Mouse (Mus musculus): ENCODE results near the gene Tgoln1.

Tgoln1 gene

DNA sequence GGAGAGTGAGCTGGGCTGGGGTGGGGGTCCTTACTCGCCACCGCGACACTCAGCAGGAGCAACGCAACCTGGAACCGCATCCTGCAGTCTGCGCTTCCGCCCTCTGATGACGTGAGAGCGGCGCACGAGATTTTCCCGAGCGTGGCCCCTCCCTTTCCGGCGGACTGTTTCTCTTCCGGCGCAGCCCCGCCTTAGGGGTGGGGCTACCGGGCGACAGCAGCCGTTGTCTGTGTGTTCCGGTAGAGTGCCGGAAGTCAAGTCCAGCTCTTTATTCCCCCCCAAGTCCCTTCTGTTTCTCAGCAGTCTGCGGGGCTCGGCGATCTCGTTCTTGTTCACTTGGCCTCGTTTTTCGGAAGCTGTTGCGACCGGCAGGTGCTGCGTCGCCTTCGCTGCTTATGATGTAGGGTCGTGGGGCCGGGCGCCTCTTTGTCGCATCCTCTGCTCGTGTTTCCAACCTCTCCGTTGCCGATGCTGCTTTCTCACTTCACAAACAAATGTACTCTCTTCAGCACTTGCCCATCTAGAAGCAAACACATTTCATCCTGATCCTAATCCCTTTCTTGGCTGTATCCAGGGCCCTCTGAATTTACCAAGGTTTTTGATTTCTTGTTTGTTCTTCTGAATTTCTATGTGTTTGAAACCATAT, at the start of gene Tgoln1:
Gene Tgoln1 (minus strand): TSS at position 358 of the 646 bp plus-strand sequence.
- ATAC-seq (ENCODE audit: insufficient number of reproducible peaks, low FRiP score, low TSS enrichment): peak; percentile 97

DNA sequence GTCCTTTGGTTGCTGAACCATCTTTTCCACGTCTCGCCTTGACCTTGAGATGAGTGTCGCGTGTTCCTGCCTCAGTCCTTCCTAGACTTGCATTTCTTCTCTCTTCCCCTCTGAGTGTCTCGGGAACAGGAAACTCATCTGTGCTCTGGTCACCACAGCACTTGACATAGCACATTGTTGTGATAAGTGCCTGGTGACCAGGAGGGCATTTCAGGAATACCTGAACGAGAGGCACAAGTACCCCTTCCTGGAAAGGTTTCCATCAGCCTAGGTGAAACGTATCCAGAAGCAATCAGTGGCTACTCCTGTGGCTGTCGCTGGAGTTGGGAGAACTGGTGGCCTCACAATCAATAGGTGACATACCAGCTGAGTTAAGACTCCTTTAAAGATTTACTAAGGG, 47.5 kb upstream of the Tgoln1 start:
- no peak for ATAC-seq (ENCODE audit: insufficient number of reproducible peaks, low FRiP score, low TSS enrichment)

DNA sequence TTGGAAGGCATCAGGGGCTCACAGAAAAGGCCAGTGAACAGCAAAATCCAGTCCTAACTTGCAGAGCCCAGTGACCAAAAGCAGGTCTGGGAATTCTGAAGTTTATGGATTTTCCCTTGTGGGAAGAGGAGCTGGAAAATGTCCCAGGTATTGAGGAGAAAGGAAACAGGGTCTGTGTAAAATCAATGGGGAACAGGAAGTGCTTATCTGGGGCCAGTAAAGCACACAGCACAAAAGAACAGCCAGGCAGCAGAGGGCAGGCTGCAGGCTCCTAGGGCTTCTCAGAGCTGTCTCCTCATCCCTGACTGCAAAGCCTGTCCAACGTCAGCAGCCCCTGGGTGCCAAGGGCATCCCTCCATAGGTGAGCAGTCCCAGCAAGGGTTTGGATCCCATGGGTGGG, 46.2 kb upstream of the Tgoln1 start:
- ATAC-seq (ENCODE audit: insufficient number of reproducible peaks, low FRiP score, low TSS enrichment): no peak

DNA sequence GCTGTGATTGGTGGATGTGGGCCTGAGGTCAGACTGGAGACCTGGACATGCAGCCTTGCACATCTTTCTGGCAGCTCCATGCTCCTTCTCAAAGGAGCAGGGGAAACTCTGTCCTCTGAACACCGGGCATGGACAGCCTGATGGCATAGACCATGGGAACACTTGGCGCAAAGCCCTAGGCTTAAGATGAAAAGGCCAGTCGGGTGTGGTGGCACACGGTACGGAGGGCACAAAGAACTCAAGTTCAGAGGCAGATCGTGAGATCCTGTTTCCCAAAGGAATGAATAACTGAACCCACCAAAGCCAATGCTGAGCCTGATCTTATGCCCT, 43.6 kb upstream of the Tgoln1 start:
- no peak for ATAC-seq (ENCODE audit: insufficient number of reproducible peaks, low FRiP score, low TSS enrichment)

DNA sequence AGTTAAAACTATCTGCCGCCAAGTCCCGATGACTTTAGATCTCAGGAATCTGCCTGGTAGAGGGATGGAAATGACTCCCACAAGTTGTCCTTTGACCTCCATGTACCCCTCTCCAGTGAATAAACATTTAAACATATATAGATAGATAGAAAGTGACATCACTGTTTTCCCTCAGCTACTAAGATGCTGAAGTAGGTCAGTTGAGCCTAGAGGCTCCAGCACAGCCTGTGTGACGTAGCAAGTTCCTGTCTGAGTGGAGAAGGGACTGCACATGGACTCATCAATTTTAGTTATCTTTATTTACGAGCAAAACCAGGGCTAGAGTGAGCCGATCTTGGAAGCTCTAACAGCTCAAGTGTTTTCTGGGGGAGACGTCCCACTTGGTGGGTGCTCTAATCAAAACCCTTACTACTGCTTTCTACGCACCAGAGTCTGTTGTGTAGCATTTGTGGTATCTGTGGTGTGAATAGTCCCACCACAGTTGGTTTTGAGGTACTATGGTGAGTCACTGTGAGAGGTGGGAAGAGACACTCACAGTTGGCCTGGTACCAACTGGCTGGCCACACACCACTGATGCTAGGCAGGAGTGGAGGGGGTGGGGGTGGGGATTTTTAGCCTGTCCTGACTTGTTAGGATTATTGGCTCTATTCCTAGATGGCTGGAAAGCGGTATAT, 43.1 kb upstream of the Tgoln1 start:
- no peak for ATAC-seq (ENCODE audit: insufficient number of reproducible peaks, low FRiP score, low TSS enrichment)

DNA sequence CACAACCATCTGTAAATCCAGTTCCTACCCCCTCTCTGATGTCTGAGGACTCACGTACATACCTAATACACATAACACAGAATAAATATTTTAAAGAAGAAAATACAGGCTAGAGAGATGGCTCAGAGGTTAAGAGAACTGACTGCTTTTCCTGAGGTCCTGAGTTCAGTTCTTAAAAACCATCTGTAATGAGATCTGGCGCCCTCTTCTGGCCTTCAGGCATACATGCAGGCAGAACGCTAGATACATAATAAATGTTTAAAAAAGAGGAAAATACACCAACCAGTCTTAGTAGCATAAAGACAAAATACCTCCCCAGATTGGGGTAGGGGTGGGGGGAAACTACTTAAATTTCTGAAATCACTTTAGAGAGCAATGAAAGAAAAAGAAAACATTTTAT, 41.2 kb upstream of the Tgoln1 start:
- ATAC-seq (ENCODE audit: insufficient number of reproducible peaks, low FRiP score, low TSS enrichment): no peak

DNA sequence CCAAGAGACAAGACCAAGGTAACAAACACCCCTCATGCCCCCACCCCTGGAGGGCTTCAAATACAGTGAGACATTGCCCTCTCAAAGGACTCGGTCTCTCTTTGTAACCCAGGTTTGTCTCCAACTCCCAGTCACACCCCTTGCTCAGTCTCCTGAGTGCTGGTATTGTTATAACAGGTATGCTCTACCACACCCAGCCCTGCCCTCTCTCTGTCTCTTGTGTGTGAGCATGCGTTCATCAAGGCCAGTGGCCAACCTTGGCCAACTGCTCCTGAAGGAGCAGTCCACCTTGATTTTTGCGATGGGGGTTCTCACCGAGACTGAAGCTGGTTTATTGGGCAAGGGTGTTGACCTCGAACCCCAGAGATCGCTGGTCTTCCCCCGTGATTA, 39.2 kb upstream of the Tgoln1 start:
- no peak for ATAC-seq (ENCODE audit: insufficient number of reproducible peaks, low FRiP score, low TSS enrichment)

DNA sequence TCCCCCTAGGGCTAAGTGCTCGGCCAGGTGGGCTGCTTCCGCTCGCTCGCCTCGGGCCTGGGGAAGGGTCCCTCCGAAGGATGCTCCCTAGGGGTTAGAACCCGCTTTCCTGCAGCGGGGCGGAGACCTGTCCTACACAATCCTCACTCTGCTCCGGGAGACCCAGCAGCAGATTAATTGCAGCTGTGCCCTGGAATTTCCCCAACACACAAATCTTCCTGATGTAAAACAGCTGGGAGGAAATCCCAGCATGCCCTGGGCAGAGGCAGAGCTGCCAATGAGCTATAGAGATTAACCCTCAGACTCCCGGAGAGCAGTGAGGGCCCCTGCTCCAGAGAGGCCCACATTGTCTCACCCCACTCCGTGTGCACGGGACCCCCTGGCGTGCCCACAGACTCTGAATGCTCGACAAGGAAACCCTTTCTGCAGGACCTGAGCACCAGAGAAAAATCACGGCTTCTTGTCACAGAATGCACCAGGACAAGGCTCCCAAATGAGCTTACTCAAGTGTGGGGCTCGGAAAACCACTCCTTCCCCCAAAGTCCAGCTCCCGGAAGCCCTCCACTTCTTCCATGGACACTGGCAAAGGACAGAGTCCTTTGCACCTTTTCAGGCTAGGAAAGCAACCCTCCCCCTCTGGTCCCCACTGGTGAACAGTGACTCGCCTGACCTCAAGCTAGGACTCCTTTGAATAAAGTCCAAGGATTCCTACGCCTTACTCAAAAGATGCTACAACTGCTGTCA, 38.7 kb upstream of the Tgoln1 start:
- no peak for ATAC-seq (ENCODE audit: insufficient number of reproducible peaks, low FRiP score, low TSS enrichment)

DNA sequence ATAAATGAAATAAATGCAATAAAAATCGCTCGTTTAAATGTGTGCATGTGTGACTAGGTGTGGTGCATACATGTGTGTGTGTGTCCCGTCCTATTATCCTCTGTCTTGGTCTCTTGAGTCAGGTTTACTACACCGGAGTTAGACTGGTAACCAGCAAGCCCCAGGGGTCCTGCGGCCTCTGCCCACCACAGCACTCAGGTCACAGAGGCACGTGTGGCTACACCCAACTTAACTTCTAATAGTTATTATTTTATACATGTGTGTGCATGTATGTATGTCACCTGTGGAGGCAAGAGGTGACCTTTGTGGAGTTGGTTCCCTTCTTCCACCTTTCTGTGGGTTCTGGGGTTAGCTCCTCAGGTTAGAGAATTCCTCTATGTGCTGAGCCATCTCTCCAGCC, 37.6 kb upstream of the Tgoln1 start:
- ATAC-seq (ENCODE audit: insufficient number of reproducible peaks, low FRiP score, low TSS enrichment): no peak

DNA sequence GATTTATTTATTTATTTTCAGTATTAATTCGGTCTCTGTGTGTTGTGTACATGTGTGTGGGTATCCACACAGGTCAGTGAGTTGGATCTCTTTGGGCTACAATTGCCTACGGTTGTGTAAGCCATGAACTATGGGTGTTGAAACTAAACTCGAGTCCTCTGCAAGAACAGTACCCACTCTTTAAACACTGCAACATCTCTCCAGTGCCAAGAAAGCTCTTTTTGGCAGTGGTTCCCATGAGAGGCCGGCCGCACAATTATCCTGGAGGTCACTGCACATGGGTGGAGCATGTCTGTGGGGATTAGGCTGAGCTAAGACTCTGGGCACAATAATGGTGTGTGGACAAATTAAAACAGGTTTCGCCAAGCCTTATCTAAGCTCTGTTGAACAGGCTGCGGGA, 36.6 kb upstream of the Tgoln1 start:
- ATAC-seq (ENCODE audit: insufficient number of reproducible peaks, low FRiP score, low TSS enrichment): no peak

DNA sequence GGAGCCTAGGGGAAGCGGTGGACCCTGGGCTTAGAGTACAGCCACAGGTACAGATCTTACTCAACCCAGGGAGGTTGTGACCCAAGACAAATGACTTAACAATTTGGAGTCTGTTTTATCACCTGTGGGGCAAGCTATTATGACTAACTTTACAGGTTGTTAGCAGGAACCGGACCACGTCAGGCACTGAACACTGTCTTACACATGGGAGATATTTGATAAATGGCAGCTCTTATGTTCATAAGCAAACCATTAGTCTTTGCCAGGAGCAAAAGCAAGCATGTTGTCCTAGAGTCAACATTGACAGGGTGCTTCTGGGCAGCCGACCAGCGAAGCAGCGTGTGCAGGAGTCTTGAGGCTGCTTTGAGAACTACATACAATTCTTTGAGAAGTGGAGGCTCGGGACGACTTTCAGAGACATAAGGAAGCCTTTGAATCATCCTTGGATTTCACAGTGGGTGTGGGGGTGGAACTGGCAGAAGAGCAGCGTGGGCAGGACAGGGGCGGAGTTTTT, 33.6 kb upstream of the Tgoln1 start:
- ATAC-seq (ENCODE audit: insufficient number of reproducible peaks, low FRiP score, low TSS enrichment): no peak

DNA sequence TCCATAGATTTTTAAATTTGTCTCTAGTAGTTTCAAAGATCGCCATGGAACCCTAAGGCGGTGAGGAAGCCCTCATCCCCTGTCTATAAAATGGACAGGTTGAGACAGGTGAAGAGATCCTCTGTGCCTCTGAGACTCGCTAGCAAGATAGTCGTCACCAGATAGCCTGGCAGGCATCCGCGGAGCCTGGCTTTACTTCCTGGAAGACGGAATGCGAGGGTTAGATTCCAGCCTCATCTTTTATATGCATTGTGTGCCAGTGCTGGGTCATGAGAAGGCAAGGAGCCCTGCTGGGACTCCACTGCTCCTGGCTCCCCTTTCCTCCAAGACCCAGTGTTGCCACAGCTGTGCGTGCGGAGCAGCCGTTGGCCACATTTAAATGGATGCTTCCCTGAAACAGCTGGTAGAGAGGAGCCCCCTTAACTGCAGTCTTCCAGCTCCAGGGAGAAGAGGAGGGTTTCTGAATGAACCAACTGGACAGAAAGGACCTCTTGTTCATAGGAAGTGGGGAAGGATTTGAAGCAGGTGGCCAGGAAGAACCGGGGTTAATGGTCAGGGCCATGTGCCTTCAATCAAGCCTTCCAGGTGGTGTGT, 31.3 kb upstream of the Tgoln1 start:
- no peak for ATAC-seq (ENCODE audit: insufficient number of reproducible peaks, low FRiP score, low TSS enrichment)

DNA sequence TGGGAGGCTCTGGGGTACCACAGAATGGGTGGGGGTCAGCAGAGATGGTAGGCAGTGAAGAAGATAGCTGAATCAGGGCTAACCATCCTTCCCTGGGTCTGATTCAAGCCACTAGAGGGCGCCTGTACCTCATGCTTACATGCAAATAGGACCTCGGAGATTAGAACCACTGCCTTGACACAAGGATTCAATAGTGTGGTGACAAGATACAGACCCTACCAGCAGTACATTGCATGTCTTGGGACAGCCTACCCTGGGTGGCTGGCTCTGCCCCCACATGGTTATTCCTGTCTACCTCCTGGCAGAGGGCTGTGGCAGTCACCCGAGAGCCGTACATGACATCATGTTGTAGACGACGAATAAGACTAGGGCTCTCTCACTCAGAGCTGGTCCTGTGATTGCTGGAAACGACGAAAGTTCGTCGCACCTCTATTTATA, 30.6 kb upstream of the Tgoln1 start:
- ATAC-seq (ENCODE audit: insufficient number of reproducible peaks, low FRiP score, low TSS enrichment): peak; percentile 64

DNA sequence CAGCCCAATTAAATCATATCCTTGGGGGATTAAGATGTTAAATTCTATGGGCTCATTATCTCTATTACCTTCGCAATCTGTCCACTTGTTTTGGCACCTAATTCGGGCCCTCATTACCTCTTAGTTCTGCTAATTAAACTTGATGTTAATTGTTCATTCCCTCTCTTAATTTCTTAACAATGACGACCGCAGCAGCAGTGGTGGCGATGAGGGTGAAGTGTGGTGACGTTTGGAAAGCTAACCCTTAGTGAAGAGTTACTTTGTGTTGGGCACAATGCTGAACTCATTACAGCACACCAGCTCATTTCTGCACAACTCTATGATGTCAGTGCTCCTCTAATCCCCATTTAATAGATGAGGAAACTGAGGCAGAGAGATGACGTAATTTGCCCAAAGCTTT, 28.6 kb upstream of the Tgoln1 start:
- ATAC-seq (ENCODE audit: insufficient number of reproducible peaks, low FRiP score, low TSS enrichment): no peak

DNA sequence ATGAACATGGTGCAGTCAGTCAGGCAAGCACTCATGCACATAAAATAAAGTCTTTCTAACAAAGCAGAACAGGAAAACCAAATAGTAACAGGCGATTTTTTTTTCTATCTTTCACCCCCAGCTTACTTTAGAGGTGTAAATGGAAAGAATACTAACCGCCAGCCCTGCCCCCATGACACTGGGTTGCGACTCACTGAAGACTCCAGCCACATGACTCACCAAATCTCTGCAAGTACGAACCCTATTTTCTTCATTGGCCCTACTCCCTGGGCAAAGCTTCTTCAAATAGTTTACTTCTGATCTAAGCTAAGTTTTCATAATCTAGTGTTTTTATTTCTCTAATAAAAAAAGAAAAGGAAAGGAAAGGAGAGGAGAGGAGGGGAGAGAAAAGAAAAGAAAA, 27.8 kb upstream of the Tgoln1 start:
- ATAC-seq (ENCODE audit: insufficient number of reproducible peaks, low FRiP score, low TSS enrichment): no peak

DNA sequence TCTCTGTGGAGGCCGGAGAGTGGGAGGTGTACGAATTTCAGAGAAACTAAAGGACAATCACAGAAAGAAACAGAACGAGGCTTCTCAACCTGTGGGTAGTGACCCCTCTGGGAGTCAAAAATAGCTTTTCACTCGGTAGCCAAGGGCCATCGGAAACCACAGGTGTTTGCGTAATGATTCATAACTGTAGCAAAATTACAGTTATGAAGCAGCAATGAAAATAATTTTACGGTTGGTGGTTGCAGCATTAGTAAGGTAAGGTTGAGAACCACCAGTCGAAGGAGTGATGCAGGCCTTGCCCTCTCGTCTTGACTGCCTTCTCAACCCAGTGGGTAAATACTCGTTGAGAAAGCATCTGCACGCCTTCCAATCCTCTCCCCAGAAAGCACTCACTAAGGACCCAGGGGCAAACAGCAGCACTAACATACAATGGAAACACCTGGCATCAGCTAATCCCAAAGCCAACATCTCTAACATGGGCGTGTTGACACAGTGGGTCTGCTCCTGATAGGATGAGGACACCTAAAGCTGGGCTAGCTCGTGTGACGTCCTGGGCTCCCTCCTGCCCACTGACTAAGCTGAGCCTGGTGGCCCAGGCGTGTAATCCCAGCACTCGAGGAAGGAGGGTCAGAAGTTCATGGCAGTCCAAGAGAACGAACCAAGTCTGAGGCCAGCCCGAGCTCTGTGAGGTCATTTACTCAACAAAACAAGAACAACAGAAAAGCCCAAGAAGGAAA, 24.6 kb upstream of the Tgoln1 start:
- no peak for ATAC-seq (ENCODE audit: insufficient number of reproducible peaks, low FRiP score, low TSS enrichment)

DNA sequence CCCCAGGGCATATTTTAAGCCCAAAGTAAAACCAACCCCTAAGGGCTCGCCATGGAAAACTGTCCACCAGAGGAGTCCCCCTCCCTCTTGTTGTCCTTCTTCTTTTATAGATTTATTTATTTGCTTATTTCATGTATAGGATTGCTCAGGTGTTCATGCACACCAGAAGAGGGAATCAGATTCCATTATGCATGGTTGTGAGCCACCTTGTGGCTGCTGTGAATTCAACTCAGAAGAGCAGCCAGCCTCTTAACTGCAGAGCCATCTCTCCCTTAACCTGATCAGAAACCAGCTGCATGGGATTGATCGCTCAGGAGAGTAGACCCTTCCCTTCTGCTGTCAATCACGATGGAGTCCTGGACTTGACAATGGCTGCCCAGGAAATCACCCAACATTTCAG, 20.1 kb upstream of the Tgoln1 start:
- ATAC-seq (ENCODE audit: insufficient number of reproducible peaks, low FRiP score, low TSS enrichment): no peak

DNA sequence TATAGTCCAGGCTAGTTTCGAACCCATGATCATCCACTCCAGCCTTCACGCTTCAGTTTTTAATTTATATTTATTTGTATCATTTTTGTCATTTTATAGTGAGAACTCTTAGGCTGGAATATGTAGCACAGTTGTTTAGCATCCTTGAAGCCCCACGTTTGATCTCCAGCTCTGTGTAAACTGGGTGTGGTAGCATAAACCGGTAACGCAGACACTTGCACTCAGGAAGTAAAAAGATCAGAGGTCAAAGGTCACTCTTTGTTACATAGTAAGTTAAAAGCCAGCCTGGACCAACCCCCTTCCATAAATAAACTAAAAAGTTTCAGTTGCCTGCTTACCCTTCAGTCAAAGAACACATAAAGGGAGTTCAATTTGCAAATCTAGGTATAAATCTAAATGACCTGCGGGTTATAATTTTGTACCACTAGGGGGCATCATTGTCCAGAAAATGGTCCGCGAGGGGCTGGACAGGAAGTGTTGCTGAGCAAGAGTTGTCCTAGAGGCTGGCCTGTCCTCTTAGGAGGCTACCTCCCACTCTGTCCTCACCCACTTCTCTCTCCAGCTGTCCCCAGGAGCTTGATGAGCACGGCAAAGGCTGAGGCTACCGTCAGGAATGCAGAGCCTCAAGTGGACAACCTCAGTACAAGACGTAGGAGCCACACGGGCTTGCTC, 19.1 kb upstream of the Tgoln1 start:
- ATAC-seq (ENCODE audit: insufficient number of reproducible peaks, low FRiP score, low TSS enrichment): peak; percentile 50; the same call in 1 of the 2 replicates

DNA sequence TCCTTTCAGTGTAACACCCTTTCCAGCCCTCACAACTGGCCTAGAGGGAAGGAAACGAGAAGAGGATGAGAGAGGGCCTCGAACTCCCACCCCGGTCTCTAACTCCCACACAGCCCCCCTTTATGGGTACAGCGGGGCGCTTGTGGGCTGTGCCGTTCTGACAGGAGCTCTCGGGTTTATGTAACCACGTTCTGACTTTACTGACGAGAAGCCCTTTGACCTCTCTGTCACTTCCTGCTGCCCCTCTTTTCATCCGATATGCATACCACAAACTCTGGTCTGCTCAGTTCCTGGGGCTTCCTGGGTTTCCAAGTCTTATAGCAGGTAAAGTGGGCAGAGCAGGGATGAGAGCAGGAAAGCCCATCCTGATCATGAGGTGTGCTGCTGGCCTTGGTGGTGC, 17.5 kb upstream of the Tgoln1 start:
- ATAC-seq (ENCODE audit: insufficient number of reproducible peaks, low FRiP score, low TSS enrichment): no peak

DNA sequence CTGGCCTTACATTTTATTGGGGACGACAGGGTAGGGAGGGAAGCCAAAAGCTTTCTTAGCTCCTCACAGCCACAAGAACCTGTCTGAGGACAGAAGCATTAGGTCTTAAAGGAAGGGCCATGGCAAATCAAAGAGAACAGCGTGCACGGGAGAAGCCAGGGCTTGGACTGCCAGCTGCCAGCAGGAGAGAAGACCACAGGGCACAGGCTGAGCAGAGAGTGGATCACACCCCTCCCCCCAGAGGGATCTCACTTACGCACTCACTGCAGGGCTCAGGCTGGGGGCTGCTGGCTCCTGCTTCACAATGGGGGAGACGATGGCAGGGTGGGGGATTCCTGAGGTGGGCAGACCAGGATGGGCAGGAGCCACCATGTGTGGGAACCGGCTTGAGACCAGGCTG, 14.9 kb upstream of the Tgoln1 start:
- ATAC-seq (ENCODE audit: insufficient number of reproducible peaks, low FRiP score, low TSS enrichment): no peak

Measured in cerebellum, adult (tissue).